Mouse (Mus musculus) lung, embryonic 14.5 days (tissue): ENCODE measurements around the gene Casp3. TPM values are rescaled to one million over a fixed set of nuclear protein-coding genes. Genes with fewer than 3 reads are reported as not detected.

ENCODE experiments used
- ATAC-seq: fragments of 200-750 bp; cut with Nextera tagmentation; 2 replicates; pipeline ENCODE4 v1.8.0; 2017; ENCODE audit warnings: mild to moderate bottlenecking, moderate TSS enrichment, moderate library complexity; ENCODE audit not compliant: insufficient read depth
- DNase-seq: peaks from one replicate; pipeline ENCODE4 v3.0.0-alpha.2; 2015
- H3K27ac ChIP-seq: fragments of 300-500 bp; sonication (generic); 2 replicates; pipeline ENCODE4 v1.5.1; 2014; ENCODE audit warnings: low read depth, mild to moderate bottlenecking, moderate library complexity
- H3K27me3 ChIP-seq: fragments of 300-500 bp; sonication (generic); 2 replicates; pipeline ENCODE4 v1.6.1; 2014; ENCODE audit warnings: low read length, control low read depth; ENCODE audit not compliant: insufficient read depth
- H3K36me3 ChIP-seq: fragments of 300-500 bp; sonication (generic); 2 replicates; pipeline ENCODE4 v1.6.1; 2014; ENCODE audit warnings: control low read depth; ENCODE audit not compliant: insufficient read depth
- H3K4me1 ChIP-seq: fragments of 300-500 bp; sonication (generic); 2 replicates; pipeline ENCODE4 v1.6.1; 2014; ENCODE audit warnings: antibody characterized with exemption, control low read depth; ENCODE audit not compliant: insufficient read depth
- H3K4me2 ChIP-seq: fragments of 300-500 bp; sonication (generic); 2 replicates; pipeline ENCODE4 v1.6.1; 2014; ENCODE audit warnings: mild to moderate bottlenecking
- H3K4me3 ChIP-seq: fragments of 300-500 bp; sonication (generic); 2 replicates; pipeline ENCODE4 v1.5.1; 2014; ENCODE audit warnings: low read depth, low read length
- H3K9ac ChIP-seq: fragments of 300-500 bp; sonication (generic); 2 replicates; pipeline ENCODE4 v1.6.1; 2014
- H3K9me3 ChIP-seq: fragments of 300-500 bp; sonication (generic); 2 replicates; pipeline ENCODE4 v1.6.1; 2016; ENCODE audit warnings: low read depth, low read length, control low read depth
- CTCF ChIP-seq: IDR thresholded peaks from 2 replicates; pipeline ENCODE4 v1.5.1; 2016; ENCODE audit warnings: antibody characterized with exemption, low read depth
- WGBS: fragments of 180-500 bp; shearing (Covaris S2); extraction: QIAGEN DNeasy Blood & Tissue Kit; methylation state at CpG from one replicate; pipeline ENCODE4 v1.1.7; 2014; 5-methylcytosine and 5-hydroxymethylcytosine counted together
- polyA plus RNA-seq: library from polyadenylated mRNA; unstranded; fragments of >200 nt; fragmentation: Nextera tagmentation; extraction: Ambion mirVana; gene quantifications from 2 replicates; pipeline ENCODE4 v1.2.1, GENCODE M21; 2014

The Casp3 gene
- polyA plus RNA-seq, 1 experiment from 2014 or later, result 84.1 TPM

DNA sequence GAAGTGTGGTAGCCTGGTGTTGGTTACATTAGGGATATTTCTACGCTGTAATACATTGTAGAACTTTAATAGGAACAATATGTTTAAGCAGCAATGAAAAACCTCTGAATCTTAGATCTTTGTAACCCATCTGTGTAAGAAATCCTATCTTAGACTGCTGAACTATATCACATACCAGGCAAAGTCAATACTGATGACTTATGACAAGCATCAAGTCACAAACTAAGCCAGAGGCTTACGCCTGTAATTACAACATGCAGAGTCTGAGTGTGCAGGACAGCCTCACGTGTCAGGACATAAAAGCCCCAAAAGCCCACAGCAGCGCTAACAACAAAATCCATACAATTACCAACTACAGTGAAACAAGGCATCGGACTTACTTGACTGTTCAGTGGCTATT lies 13.5 kb upstream of the Casp3 start:
- H3K4me3 ChIP-seq, result no peak overlapping the region
- no peaks in the 10 kb centered on the region for H3K27me3 ChIP-seq
- no peaks in the 10 kb centered on the region for H3K4me1 ChIP-seq
- no peak for ATAC-seq
- no peak overlapping the region for H3K9ac ChIP-seq
- H3K4me2 ChIP-seq, result no peak overlapping the region
- H3K36me3 ChIP-seq, result peaks cover 21% of the 10 kb centered on the region; the same call in 1 of the 2 replicates
- no peak overlapping the region for H3K27ac ChIP-seq
- H3K9me3 ChIP-seq, result no peaks in the 10 kb centered on the region
- TF ChIP-seq CTCF, result no peak
- 86% methylated on average over 5 of the region's 5 CpGs for WGBS
- no peak for DNase-seq

DNA sequence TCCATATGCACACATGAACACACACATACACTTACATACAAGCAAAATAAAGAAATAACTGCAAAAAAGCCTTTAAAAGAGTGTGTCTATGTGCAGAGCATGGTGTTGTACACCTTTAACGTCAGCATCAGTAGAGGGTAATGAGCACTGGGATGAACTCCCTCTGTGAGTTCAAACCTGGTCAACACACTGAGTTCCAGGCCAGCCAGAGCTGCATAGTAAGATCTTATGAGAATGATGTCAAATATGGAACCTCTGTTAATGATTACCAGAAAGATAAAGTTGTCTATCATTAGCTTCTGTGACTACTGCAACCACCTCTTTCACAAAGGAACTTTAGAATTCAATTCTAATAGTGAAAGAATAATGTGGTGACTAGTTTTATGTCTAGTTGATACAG lies 10.2 kb upstream of the Casp3 start:
- no peak for DNase-seq
- Histone ChIP-seq H3K27me3 (no peaks in the 10 kb centered on the region), H3K9ac (no peak overlapping the region), H3K27ac (no peak overlapping the region), H3K9me3 (no peaks in the 10 kb centered on the region), H3K36me3 (0 out of 2 replicates have a peak, but pooled peaks cover 12% of the 10 kb centered on the region), H3K4me1 (no peaks in the 10 kb centered on the region), H3K4me3 (no peak overlapping the region), H3K4me2 (no peak overlapping the region)
- WGBS, result 60% methylated on average over 1 of the region's 1 CpGs
- TF ChIP-seq CTCF, result no peak
- no peak for ATAC-seq

DNA sequence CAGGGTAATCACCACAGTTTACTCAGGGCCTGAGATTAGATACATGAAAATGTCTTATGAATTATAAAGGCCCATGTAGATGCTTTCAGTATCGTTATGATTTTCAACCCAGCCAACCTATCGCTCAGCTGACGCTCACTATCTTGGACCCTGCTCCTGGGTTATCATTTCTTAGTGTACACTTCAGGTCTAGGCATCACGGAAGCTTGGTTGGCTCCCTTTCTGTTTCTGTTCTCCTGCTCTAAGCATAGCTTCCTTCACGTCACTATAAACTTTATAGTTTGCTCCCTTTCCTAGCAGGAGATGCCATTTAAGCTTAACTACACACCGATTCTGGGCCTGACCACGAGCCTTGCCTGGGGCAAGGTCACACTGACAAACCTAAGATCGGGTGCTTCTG lies 5.5 kb upstream of the Casp3 start:
- Histone ChIP-seq H3K9me3 (no peaks in the 10 kb centered on the region), H3K9ac (no peak overlapping the region), H3K27me3 (no peaks in the 10 kb centered on the region), H3K27ac (no peak overlapping the region), H3K4me1 (no peaks in the 10 kb centered on the region), H3K4me2 (no peak overlapping the region), H3K36me3 (0 out of 2 replicates have a peak, but pooled peaks cover 4% of the 10 kb centered on the region), H3K4me3 (no peak overlapping the region)
- ATAC-seq (no peak), DNase-seq (no peak)
- WGBS, result 69% methylated on average over 8 of the region's 8 CpGs
- no peak for TF ChIP-seq CTCF

DNA sequence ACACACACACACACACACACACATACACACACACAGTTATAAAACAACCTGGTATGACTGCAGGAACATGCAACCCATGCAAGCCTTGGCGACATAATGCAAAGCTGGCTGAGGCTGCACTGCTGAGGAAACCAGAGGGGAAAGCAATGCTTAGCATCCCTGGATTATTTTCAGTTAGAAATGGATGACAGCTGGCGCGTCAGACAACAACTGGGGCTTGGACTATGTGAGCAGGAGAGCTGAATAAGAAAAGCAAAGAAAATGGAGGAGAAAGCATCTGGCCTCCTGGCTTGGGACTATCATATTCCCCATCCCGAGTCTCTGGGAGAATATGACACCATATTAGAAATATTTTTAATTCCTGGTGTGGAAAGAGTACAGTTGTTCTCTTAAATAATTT lies 4.2 kb upstream of the Casp3 start:
- no peak overlapping the region for H3K27ac ChIP-seq
- ATAC-seq (no peak), DNase-seq (no peak)
- H3K4me2 ChIP-seq, result no peak overlapping the region
- no peak overlapping the region for H3K4me3 ChIP-seq
- no peaks in the 10 kb centered on the region for H3K9me3 ChIP-seq
- no peaks in the 10 kb centered on the region for H3K27me3 ChIP-seq
- 72% methylated on average over 4 of the region's 4 CpGs for WGBS
- no peaks in the 10 kb centered on the region for H3K4me1 ChIP-seq
- no peak overlapping the region for H3K9ac ChIP-seq
- no peak for TF ChIP-seq CTCF
- no peaks in the 10 kb centered on the region for H3K36me3 ChIP-seq

DNA sequence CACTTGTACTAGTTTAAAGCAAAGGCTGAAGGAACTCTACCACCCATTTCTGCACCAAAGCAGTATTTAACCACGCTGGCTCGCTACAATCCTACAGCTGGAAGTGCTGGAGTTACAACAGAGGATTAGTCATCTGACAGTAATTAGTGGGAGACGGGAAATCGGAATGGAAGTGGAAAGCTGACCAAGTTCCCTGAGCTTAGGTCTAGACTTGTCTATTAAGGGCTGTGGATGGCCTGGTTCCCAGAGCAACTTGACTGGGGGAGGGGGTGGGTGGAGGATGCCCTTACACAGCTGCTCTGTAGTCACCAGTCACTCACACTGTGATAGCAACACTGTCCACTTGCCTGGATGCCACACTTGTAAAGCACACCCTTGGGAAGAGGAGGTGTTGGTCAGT lies 3.7 kb upstream of the Casp3 start:
- Histone ChIP-seq H3K27ac (0 out of 2 replicates have a peak overlapping the region, but pooled peaks have one; percentile 6), H3K9me3 (no peaks in the 10 kb centered on the region), H3K27me3 (no peaks in the 10 kb centered on the region), H3K9ac (no peak overlapping the region), H3K4me3 (no peak overlapping the region), H3K4me2 (no peak overlapping the region), H3K36me3 (no peaks in the 10 kb centered on the region), H3K4me1 (no peaks in the 10 kb centered on the region)
- ATAC-seq (no peak), DNase-seq (peak; percentile 27)
- WGBS, result 48% methylated on average over 4 of the region's 4 CpGs
- TF ChIP-seq CTCF, result no peak

DNA sequence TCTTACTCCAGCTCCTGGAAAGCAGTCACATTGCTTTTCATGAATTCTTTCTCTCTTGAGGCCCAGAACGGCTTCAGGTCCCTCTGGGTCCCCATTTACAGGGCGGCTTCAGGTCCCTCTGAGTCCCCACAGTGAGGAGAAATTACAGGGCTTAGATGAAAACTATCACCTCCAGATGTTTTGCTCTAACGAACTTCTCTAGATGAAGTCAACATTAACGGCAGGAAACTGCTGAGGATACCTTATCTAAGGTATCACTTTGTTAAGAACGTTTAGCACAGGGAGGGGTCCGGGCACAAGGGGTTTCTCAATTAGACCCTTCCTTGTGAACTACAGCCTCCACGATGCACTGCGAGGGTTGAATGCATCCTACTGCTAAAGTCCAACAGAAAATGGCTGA lies 1.2 kb upstream of the Casp3 start:
- WGBS, result 79% methylated on average over 8 of the region's 8 CpGs
- Histone ChIP-seq H3K27ac (no peak overlapping the region), H3K27me3 (no peaks in the 10 kb centered on the region), H3K4me3 (0 out of 2 replicates have a peak overlapping the region, but pooled peaks have one; percentile 76), H3K36me3 (no peaks in the 10 kb centered on the region), H3K9ac (no peak overlapping the region), H3K4me2 (peak overlapping the region; percentile 98; the same call in 1 of the 2 replicates), H3K9me3 (no peaks in the 10 kb centered on the region), H3K4me1 (peaks cover 7% of the 10 kb centered on the region; the same call in 1 of the 2 replicates)
- TF ChIP-seq CTCF, result no peak
- DNase-seq (no peak), ATAC-seq (no peak)

DNA sequence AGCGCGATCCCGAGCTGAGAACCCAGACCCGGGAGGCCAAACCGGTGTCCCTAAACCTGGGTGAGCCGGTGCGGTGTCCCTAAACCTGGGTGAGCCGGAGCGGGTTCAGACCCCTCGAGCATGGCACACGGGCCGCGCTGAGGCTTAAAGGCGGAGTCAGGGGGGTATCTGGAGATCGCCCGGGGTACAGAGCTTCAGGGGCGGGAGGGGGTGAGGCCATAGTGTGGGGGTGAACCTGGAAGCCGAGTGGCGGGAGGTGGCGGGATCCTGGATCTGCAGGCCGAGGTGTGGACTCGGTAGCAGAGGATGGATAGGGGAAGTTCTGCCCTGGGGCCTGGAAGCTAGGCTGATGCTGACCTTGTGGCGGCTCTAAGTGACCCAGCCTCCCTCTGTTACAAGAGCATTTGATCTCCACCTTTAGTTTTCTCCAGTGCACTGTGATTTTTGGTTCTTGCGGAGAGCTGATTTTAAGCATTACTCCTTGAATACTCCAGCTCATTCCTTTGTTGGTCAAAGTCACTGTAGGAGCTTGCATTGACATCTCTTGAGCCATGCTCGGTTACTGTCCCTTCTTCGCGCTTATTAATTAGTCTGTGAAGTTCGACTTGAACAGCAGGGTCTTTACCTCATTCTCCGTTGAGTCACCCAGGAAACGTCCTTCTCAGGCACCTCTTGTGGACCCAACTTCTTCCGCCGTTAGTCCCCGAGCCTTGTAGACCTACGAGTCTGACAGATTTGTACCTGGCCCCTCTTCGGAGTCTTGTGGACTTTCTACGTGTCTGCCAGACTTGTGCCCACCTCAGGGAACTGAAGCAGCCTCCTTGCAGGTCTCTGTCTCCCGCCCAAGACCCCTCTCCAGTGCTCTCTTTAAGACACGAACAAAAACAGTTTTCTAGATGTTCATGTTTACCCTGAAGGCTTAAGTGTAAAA lies 864 bp downstream of the Casp3 start:
- Histone ChIP-seq H3K27me3 (no peaks in the 10 kb centered on the region), H3K9me3 (no peaks in the 10 kb centered on the region), H3K9ac (peak overlapping the region; percentile 83), H3K27ac (peak overlapping the region; percentile 93), H3K4me1 (peaks cover 7% of the 10 kb centered on the region; the same call in 1 of the 2 replicates), H3K36me3 (no peaks in the 10 kb centered on the region), H3K4me2 (peak overlapping the region; percentile 98), H3K4me3 (peak overlapping the region; percentile 76)
- under 1% methylated on average over 38 of the region's 38 CpGs for WGBS
- DNase-seq (peak; percentile 43), ATAC-seq (peak; percentile 51)
- no peak for TF ChIP-seq CTCF
